Mouse (Mus musculus): Measurements from ENCODE around the gene Il16. TPM values are rescaled to one million over a fixed set of nuclear protein-coding genes. Genes with fewer than 3 reads are reported as not detected.
A peak's percentile ranks its signal among the peaks of the same experiment; 100 is the strongest.
"Not testable (repeated sequence)": the region's sequence is repeated elsewhere in the genome, so short reads cannot be mapped to it uniquely, and the experiment has no call there.

Gene Il16
- total and polyA plus RNA-seq, 2 experiments from 2014 or later = 0.81 to 2.6 TPM

DNA sequence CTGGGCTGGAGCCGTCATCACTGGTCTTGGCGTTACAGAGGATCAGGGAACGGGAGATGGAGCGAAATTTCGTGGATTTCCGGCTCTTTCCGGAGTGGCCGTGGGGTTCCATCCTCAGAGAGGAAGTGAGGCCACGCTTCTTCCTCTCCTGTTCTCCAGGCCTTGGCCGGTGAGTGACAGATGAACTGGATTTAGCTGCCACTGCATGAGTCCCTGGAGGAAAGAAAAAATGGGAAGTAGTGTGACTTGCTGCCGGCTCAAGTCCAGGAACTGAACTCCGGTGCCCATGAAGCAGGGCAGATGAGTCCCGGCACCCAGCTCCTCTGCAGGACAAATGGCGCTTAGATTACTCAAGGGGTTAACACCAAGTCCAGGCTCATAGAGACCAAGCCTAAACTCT, 23.0 kb downstream of the Il16 start:
- ATAC-seq = no peak

GRCm38 (mm10) chr7:83720231-83720630, 25.3 kb downstream of the Il16 start:
- no peak overlapping the region for H3K4me2 ChIP-seq (ENCODE audit: low read depth, low read length)
- H3K9me3 ChIP-seq (ENCODE audit: low read length) = no peaks in the 10 kb centered on the region
- H3K4me1 ChIP-seq (ENCODE audit: insufficient read depth, low read length) = no peaks in the 10 kb centered on the region
- no peak overlapping the region for H3K4me3 ChIP-seq (ENCODE audit: low read length)
- no peaks in the 10 kb centered on the region for H3K36me3 ChIP-seq (ENCODE audit: insufficient read depth, low read length)
- H3K27me3 ChIP-seq (ENCODE audit: insufficient read depth, low read length) = no peaks in the 10 kb centered on the region
- TF ChIP-seq CTCF (IDR thresholded peaks at IDR 0.05; ENCODE audit: low read depth) = no peak
- WGBS = 87% methylated on average over 8 of the region's 8 CpGs
- H3K9ac ChIP-seq (replicated peaks; ENCODE audit: low read length) = no peak overlapping the region
- no peak for DNase-seq (ENCODE audit: low spot score)
- H3K27ac ChIP-seq = no peak overlapping the region
- no peak for ATAC-seq

More for the DNA sequence above, 23.0 kb downstream of the Il16 start:
- DNase-seq (ENCODE audit: low spot score) = no peak
- H3K4me2 ChIP-seq (ENCODE audit: low read depth, low read length) = no peak overlapping the region
- H3K9me3 ChIP-seq (ENCODE audit: low read length) = no peaks in the 10 kb centered on the region
- no peak overlapping the region for H3K27ac ChIP-seq
- H3K36me3 ChIP-seq (ENCODE audit: insufficient read depth, low read length) = no peaks in the 10 kb centered on the region
- no peak overlapping the region for H3K9ac ChIP-seq (replicated peaks; ENCODE audit: low read length)
- no peaks in the 10 kb centered on the region for H3K27me3 ChIP-seq (ENCODE audit: insufficient read depth, low read length)
- TF ChIP-seq CTCF (IDR thresholded peaks at IDR 0.05; ENCODE audit: low read depth) = no peak
- no peaks in the 10 kb centered on the region for H3K4me1 ChIP-seq (ENCODE audit: insufficient read depth, low read length)
- WGBS = 88% methylated on average over 14 of the region's 14 CpGs
- H3K4me3 ChIP-seq (ENCODE audit: low read length) = no peak overlapping the region

GRCm38 (mm10) chr7:83717021-83717725, 28.4 kb downstream of the Il16 start:
- Histone ChIP-seq H3K4me3 (ENCODE audit: low read length) (no peak overlapping the region), H3K4me2 (ENCODE audit: low read depth, low read length) (no peak overlapping the region), H3K4me1 (ENCODE audit: insufficient read depth, low read length) (no peaks in the 10 kb centered on the region), H3K36me3 (ENCODE audit: insufficient read depth, low read length) (no peaks in the 10 kb centered on the region), H3K9ac (replicated peaks; ENCODE audit: low read length) (no peak overlapping the region), H3K9me3 (ENCODE audit: low read length) (no peaks in the 10 kb centered on the region), H3K27me3 (ENCODE audit: insufficient read depth, low read length) (no peaks in the 10 kb centered on the region), H3K27ac (no peak overlapping the region)
- no peak for TF ChIP-seq CTCF (IDR thresholded peaks at IDR 0.05; ENCODE audit: low read depth)
- WGBS = 50% methylated on average over 5 of the region's 5 CpGs
- DNase-seq (ENCODE audit: low spot score) = peak; percentile 27
- ATAC-seq = no peak; the same call in 1 of the 2 replicates

DNA sequence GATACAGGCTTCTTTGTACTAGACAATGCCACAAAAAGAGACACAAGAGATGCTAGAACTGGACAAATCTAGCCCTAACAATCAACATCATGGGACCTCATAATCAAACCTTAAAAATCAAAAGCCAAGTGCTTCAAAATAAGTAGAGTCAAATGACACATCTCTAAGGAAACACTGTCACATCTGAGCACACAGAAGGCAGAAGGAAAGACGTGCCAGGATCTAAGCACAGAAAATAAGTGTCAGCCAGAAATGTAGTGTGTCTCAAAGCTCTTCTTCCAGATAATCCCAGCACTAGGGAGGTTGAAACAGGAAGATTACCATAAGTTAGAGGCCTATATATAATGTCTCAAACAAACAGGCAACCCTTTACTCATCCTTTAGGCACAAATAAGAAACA, 31.9 kb downstream of the Il16 start:
- no peak for DNase-seq (ENCODE audit: low spot score)
- ATAC-seq = no peak
- Histone ChIP-seq H3K27ac (no peak overlapping the region), H3K4me2 (ENCODE audit: low read depth, low read length) (no peak overlapping the region), H3K9me3 (ENCODE audit: low read length) (no peaks in the 10 kb centered on the region), H3K36me3 (ENCODE audit: insufficient read depth, low read length) (no peaks in the 10 kb centered on the region), H3K9ac (replicated peaks; ENCODE audit: low read length) (no peak overlapping the region), H3K4me3 (ENCODE audit: low read length) (no peak overlapping the region), H3K4me1 (ENCODE audit: insufficient read depth, low read length) (no peaks in the 10 kb centered on the region), H3K27me3 (ENCODE audit: insufficient read depth, low read length) (no peaks in the 10 kb centered on the region)
- 82% methylated on average over 1 of the region's 1 CpGs for WGBS
- no peak for TF ChIP-seq CTCF (IDR thresholded peaks at IDR 0.05; ENCODE audit: low read depth)

DNA sequence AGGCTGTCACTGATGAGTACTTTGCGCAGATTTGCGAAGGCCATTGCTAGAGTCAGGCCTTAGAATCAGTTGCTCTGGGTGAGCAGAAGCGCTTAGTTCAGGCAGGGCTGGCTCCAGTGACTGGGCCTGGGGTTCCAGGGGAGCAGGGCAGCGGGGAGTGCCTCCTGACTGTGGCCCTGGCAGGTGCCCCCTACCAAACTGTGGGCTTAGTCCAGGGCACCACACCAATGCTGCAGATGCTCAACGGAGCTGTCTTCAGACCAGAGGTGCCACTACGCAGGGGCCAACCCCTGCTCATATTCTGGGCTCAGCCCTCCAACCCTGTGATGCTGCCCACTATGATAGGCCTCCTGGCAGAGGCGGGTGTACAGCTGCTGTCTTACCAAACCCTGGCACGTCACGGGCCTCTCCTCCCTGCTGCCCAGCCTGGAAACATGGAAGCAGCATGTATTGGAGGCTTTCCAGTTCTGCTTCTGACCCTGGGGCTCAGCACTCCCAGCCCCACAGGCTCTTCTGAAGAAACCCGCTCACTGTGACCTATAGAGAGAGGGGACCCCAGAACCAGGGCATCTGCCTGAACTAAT, 33.8 kb downstream of the Il16 start:
- H3K9ac ChIP-seq (replicated peaks; ENCODE audit: low read length); ATAC-seq; H3K27ac ChIP-seq; H3K4me3 ChIP-seq (ENCODE audit: low read length); H3K4me2 ChIP-seq (ENCODE audit: low read depth, low read length); H3K27me3 ChIP-seq (ENCODE audit: insufficient read depth, low read length); H3K36me3 ChIP-seq (ENCODE audit: insufficient read depth, low read length); H3K4me1 ChIP-seq (ENCODE audit: insufficient read depth, low read length); H3K9me3 ChIP-seq (ENCODE audit: low read length): not testable (repeated sequence)
- DNase-seq (ENCODE audit: low spot score) = peak; percentile 23
- 75% methylated on average over 10 of the region's 10 CpGs for WGBS

- H3K27ac ChIP-seq = no peak overlapping the region
- no peak overlapping the region for H3K4me2 ChIP-seq (ENCODE audit: low read depth, low read length)
- no peaks in the 10 kb centered on the region for H3K9me3 ChIP-seq (ENCODE audit: low read length)
- no peak overlapping the region for H3K4me3 ChIP-seq (ENCODE audit: low read length)
- WGBS = 76% methylated on average over 9 of the region's 9 CpGs
- DNase-seq (ENCODE audit: low spot score) (no peak), ATAC-seq (no peak)
- no peak overlapping the region for H3K9ac ChIP-seq (replicated peaks; ENCODE audit: low read length)
- no peaks in the 10 kb centered on the region for H3K27me3 ChIP-seq (ENCODE audit: insufficient read depth, low read length)
- H3K4me1 ChIP-seq (ENCODE audit: insufficient read depth, low read length) = no peaks in the 10 kb centered on the region
- H3K36me3 ChIP-seq (ENCODE audit: insufficient read depth, low read length) = no peaks in the 10 kb centered on the region
- TF ChIP-seq CTCF (IDR thresholded peaks at IDR 0.05; ENCODE audit: low read depth) = no peak
These were observed 42.3 kb downstream of the Il16 start for GRCm38 (mm10) chr7:83703046-83703775.

All from hindbrain, postnatal 0 days (tissue).